Mouse (Mus musculus): ENCODE data around the gene Ube2q2. TPM values are rescaled to one million over a fixed set of nuclear protein-coding genes. Genes with fewer than 3 reads are reported as not detected.

The Ube2q2 gene
- polyA plus RNA-seq, 1 experiment from 2014 or later, result 38.7 TPM

DNA sequence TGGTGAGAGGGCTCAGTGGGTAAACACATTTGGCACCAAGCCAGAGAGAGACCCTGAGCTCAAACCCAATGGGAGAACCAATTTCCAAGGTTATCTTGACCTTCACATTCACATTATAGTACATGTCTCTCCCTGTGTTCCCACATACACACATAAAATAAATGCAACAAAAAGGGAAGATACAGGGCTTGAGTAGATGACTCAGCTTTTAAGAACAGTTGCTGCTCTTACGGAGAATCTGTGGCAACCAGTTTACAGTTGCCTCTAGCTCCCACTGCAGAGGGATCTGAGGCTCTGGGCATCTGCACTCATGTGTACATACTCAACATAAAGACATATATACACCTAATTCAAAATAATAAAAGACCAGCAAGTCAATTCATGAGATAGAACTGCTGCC, 49.6 kb downstream of the Ube2q2 start:
- Histone ChIP-seq H3K9me3 (no peaks in the 10 kb centered on the region), H3K27me3 (no peaks in the 10 kb centered on the region), H3K4me2 (replicated peaks) (no peak overlapping the region), H3K36me3 (peaks cover 21% of the 10 kb centered on the region), H3K4me1 (replicated peaks) (no peaks in the 10 kb centered on the region), H3K27ac (no peak overlapping the region), H3K4me3 (replicated peaks) (no peak overlapping the region), H3K9ac (replicated peaks) (no peak overlapping the region)
- ATAC-seq, result no peak
- WGBS, result 96% methylated on average over 1 of the region's 1 CpGs

DNA sequence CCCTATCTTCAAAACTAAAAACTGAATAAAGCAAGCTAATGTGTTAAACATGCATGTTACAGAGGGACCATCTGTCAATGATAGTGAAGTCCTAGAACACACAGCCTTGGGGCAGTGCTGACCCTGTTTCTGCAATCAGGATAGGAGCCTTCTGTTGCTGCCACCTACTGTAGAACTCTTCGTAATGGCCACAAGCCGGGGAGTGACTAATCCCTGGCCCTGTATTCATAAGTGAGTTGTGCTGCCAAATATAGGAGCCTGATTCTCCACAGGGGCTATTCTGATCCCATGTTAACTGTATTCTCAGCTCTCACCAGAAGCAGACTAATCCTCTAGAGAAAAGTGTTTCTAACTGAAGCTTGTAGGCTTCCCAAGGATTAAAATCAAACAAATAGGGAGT, 50.7 kb downstream of the Ube2q2 start:
- Histone ChIP-seq H3K36me3 (peaks cover 20% of the 10 kb centered on the region), H3K27ac (no peak overlapping the region), H3K9me3 (no peaks in the 10 kb centered on the region), H3K4me3 (replicated peaks) (no peak overlapping the region), H3K4me2 (replicated peaks) (no peak overlapping the region), H3K4me1 (replicated peaks) (no peaks in the 10 kb centered on the region), H3K9ac (replicated peaks) (no peak overlapping the region), H3K27me3 (no peaks in the 10 kb centered on the region)
- WGBS, result 58% methylated on average over 2 of the region's 2 CpGs
- no peak for ATAC-seq

DNA sequence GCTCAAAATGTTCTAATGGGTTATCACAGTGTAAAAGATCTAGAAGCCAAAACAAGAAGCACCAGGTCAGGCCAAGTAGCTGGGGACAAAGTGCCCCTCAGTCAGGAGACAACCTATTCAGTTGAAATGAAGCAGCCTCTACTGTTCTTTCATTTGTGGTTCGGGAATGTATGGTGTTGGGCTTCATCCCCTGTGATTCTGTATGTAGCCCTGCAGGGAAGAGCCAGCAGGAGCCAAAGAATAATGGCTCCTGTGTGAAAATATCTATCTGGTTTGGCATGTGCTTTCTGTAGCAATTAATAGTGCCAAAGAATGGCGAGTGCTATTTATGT, 59.8 kb downstream of the Ube2q2 start:
- 0% methylated on average over 2 of the region's 2 CpGs for WGBS
- H3K27ac ChIP-seq, result peak overlapping the region; percentile 90
- ATAC-seq, result peak; percentile 69
- peak overlapping the region; percentile 78 for H3K4me2 ChIP-seq (replicated peaks)
- H3K9ac ChIP-seq (replicated peaks), result peak overlapping the region; percentile 88
- H3K4me3 ChIP-seq (replicated peaks), result peak overlapping the region; percentile 85
- H3K4me1 ChIP-seq (replicated peaks), result peaks cover 30% of the 10 kb centered on the region
- no peaks in the 10 kb centered on the region for H3K9me3 ChIP-seq
- H3K36me3 ChIP-seq, result peaks cover 11% of the 10 kb centered on the region; the same call in 1 of the 2 replicates
- no peaks in the 10 kb centered on the region for H3K27me3 ChIP-seq

DNA sequence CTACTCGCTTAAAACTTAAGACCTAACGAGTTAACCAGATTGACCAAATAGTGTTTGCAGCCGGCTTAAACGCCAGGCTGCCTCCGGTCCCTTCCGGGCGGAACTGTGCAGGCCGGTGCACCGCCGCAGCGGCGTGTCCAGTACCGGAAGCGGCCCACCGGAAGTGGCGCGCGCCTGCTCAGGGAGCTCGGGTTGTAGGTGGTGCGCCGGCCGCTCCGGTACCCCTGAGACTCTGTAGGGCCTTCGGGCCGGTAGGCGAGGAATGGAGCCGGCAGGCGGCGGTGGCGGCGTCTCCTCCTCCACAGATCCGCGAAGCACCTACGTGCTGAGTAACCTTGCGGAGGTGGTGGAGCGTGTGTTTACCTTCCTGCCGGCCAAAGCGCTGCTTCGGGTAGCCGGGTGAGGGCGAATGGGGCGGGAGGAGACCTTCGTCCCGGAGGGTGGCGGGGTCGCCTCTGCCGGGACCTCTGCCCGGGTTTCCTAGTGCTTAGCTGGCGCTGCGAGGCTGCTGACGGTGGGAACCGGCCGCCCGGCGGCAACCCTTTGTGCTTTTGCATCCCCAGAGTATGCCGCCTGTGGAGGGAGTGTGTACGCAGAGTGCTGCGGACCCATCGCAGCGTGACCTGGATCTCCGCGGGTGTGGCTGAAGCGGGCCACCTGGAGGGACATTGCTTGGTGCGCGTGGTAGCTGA, 60.3 kb downstream of the Ube2q2 start, which contains the start of gene Fbxo22:
Gene Fbxo22, plus strand, starts transcription at position 136 of the 692 bp plus-strand sequence.
- no peaks in the 10 kb centered on the region for H3K27me3 ChIP-seq
- peak within 1 kb of the TSS; percentile 85 for H3K4me3 ChIP-seq (replicated peaks)
- no peaks in the 10 kb centered on the region for H3K9me3 ChIP-seq
- peak within 1 kb of the TSS; percentile 88 for H3K9ac ChIP-seq (replicated peaks)
- peak within 1 kb of the TSS; percentile 78 for H3K4me2 ChIP-seq (replicated peaks)
- peaks cover 11% of the 10 kb centered on the region; the same call in 1 of the 2 replicates for H3K36me3 ChIP-seq
- under 1% methylated on average over 65 of the region's 65 CpGs for WGBS
- peaks cover 30% of the 10 kb centered on the region for H3K4me1 ChIP-seq (replicated peaks)
- H3K27ac ChIP-seq, result peak within 1 kb of the TSS; percentile 90
- peak; percentile 100 for ATAC-seq

DNA sequence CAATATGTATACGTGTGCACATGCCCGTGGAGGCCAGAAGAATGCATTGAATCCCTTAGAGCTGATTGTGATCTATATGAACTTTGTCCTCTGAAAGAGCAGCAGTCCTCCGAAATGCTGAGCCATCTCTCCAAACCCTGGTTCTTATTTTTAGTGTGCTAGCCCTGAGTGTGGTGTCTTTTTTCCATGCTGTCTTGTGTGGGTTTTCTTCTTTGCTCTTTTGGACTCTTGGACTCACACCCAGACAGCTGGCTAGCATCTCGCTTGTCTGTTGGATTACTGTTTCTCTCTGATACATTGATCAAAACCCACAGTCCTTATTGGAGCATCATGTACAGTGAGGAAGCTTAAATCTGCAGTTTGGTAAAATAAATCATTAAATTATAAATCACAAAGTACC, 63.0 kb downstream of the Ube2q2 start:
- Histone ChIP-seq H3K4me2 (replicated peaks) (no peak overlapping the region), H3K9ac (replicated peaks) (no peak overlapping the region), H3K36me3 (peaks cover 30% of the 10 kb centered on the region), H3K4me3 (replicated peaks) (no peak overlapping the region), H3K4me1 (replicated peaks) (peaks cover 30% of the 10 kb centered on the region), H3K27me3 (no peaks in the 10 kb centered on the region), H3K9me3 (no peaks in the 10 kb centered on the region), H3K27ac (no peak overlapping the region)
- ATAC-seq, result no peak
- 87% methylated on average over 4 of the region's 4 CpGs for WGBS

DNA sequence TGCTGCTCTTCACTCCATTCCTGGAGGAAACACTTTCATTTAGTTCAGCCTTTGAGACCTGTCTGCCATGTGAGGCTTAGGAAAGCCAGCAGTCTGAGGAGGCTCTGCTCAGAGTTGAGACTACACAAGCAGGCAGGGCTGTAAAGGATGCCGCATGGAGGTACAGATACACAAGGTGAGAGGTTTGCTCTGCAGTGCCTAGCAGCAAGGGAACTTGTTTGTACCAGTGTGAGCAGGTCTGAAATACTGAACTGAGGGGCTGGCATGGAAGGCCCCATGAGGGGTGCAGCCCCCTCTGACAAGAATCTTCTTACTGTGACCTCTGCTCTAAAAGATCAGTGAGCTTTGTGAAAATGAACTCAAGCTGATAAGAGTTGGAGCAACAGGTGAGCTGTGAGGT, 64.7 kb downstream of the Ube2q2 start:
- Histone ChIP-seq H3K4me3 (replicated peaks) (no peak overlapping the region), H3K9ac (replicated peaks) (no peak overlapping the region), H3K4me1 (replicated peaks) (peaks cover 25% of the 10 kb centered on the region), H3K9me3 (no peaks in the 10 kb centered on the region), H3K4me2 (replicated peaks) (no peak overlapping the region), H3K27me3 (no peaks in the 10 kb centered on the region), H3K36me3 (peaks cover 48% of the 10 kb centered on the region), H3K27ac (no peak overlapping the region)
- ATAC-seq, result no peak
- 92% methylated on average over 1 of the region's 1 CpGs for WGBS

DNA sequence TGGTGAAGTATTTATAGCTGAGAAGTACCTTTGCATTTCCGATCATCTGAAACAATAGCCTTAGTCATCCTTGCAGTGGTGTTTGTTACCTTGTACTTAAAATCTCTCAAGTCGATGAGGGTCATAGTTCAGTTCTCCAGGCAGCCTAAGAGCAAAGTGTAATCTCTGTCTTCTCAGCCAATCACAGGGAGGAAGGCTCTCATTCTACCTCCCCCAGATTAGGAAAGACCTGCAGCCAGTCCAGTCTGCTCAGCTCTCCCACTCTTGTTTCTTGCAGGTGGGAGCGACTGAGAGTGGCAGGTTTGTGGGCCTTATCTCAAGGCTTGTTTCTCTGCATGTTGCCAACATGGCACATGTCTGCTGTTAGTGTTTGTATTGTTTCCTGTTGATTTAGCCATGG, 66.4 kb downstream of the Ube2q2 start:
- Histone ChIP-seq H3K27ac (no peak overlapping the region), H3K4me1 (replicated peaks) (peaks cover 16% of the 10 kb centered on the region), H3K36me3 (peaks cover 64% of the 10 kb centered on the region), H3K4me2 (replicated peaks) (no peak overlapping the region), H3K4me3 (replicated peaks) (no peak overlapping the region), H3K9ac (replicated peaks) (no peak overlapping the region), H3K9me3 (no peaks in the 10 kb centered on the region), H3K27me3 (no peaks in the 10 kb centered on the region)
- WGBS, result 91% methylated on average over 3 of the region's 3 CpGs
- no peak for ATAC-seq

DNA sequence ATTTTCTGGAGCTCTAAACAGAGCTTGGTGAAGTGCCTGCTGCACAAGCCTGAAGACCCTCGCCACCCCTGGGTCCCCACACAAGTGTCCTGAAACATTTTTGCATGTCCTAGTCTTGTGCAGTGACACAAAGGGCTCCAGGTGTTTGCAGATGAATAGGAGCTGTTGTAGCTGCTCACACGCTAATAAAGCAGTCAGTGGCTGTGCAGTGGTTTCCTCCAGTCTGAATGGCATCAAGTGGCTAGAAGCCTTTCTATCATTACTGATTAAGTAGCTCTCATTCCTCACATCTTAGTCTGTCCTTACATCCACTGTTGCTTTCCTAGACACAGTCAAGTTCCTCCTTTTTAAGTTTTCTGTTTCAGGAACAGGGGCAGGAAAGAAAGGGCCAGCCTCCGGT, 67.0 kb downstream of the Ube2q2 start:
- no peaks in the 10 kb centered on the region for H3K27me3 ChIP-seq
- no peaks in the 10 kb centered on the region for H3K9me3 ChIP-seq
- H3K4me1 ChIP-seq (replicated peaks), result peaks cover 11% of the 10 kb centered on the region
- peaks cover 70% of the 10 kb centered on the region for H3K36me3 ChIP-seq
- ATAC-seq, result no peak
- 84% methylated on average over 3 of the region's 3 CpGs for WGBS
- H3K9ac ChIP-seq (replicated peaks), result no peak overlapping the region
- no peak overlapping the region for H3K27ac ChIP-seq
- H3K4me2 ChIP-seq (replicated peaks), result no peak overlapping the region
- no peak overlapping the region for H3K4me3 ChIP-seq (replicated peaks)

DNA sequence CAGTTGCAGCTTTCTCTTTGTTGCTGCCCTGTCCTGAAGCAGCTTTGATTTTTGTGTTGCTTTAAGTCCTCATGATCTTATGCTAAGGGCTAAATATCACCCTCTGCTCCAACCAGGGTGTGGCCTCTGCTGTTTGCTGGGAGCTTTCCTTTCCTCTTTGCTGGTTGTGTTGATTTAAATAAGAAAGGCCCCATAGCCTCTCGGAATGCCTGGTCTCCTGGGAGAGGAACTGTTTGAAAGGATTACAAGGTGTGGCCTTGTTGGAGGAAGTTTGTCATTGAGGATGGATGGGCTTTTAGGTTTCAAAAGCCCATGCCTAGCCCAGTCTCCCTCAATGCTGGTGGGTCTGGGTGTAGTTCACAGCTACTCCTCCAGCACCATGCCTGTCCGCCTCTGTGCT, 67.4 kb downstream of the Ube2q2 start:
- Histone ChIP-seq H3K27me3 (no peaks in the 10 kb centered on the region), H3K27ac (no peak overlapping the region), H3K4me3 (replicated peaks) (no peak overlapping the region), H3K9me3 (no peaks in the 10 kb centered on the region), H3K36me3 (peaks cover 75% of the 10 kb centered on the region), H3K4me1 (replicated peaks) (peaks cover 6% of the 10 kb centered on the region), H3K9ac (replicated peaks) (no peak overlapping the region), H3K4me2 (replicated peaks) (no peak overlapping the region)
- 57% methylated on average over 2 of the region's 2 CpGs for WGBS
- ATAC-seq, result no peak

DNA sequence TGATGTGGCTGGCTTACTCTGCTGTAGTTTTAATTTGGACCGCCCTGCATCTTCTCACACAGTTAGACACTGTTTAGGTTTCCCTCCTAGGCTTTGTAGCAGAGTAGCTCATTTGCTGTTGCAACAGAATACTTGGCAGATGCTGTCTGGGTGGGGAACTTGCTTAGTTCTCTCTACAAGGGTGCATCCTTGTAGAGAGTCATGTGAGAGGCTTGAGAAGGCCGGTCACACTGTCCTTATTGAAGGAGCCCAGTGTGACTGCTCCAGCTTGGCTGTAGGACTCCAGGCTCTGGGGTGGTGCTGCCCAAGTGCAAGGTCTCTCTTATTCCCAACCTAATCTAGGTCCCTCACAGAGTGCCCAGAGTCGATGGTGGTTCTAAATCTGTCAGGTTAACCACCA, 68.7 kb downstream of the Ube2q2 start:
- no peak overlapping the region for H3K4me3 ChIP-seq (replicated peaks)
- peaks cover 88% of the 10 kb centered on the region for H3K36me3 ChIP-seq
- no peak for ATAC-seq
- no peak overlapping the region for H3K27ac ChIP-seq
- H3K4me1 ChIP-seq (replicated peaks), result no peaks in the 10 kb centered on the region
- no peaks in the 10 kb centered on the region for H3K27me3 ChIP-seq
- H3K9ac ChIP-seq (replicated peaks), result no peak overlapping the region
- H3K4me2 ChIP-seq (replicated peaks), result no peak overlapping the region
- WGBS, result 95% methylated on average over 3 of the region's 3 CpGs
- H3K9me3 ChIP-seq, result no peaks in the 10 kb centered on the region

DNA sequence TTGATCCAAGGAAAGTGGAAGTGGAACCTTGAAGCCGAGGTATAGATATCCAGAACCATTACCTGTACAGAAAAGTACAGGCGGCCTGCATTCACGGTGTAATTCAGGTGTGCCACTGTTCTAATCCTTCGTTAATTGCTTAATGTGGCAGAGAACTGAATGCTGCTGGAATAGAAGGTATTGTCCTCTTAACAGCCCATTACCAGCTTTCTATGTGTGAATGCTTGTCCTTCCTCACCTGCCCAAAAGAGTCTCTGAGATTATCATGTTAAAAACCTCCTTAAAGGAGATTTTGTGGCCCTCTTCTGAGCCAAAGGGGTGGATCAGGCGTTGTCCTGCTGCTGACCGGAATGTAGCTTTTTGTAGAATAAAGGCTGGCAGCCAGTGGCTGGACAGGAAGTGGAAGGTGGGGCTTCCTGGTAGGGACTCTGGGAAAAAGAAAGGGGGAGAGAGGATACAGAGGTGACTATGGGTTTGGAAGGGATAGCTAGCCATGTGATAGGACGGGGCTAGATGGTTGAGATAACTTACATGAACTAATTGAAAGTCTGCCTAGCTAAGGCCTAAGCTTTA, 76.6 kb downstream of the Ube2q2 start:
- H3K9me3 ChIP-seq, result no peaks in the 10 kb centered on the region
- 93% methylated on average over 7 of the region's 7 CpGs for WGBS
- no peak for ATAC-seq
- no peak overlapping the region for H3K27ac ChIP-seq
- no peaks in the 10 kb centered on the region for H3K27me3 ChIP-seq
- no peak overlapping the region for H3K9ac ChIP-seq (replicated peaks)
- no peak overlapping the region for H3K4me2 ChIP-seq (replicated peaks)
- peaks cover 55% of the 10 kb centered on the region for H3K36me3 ChIP-seq
- no peak overlapping the region for H3K4me3 ChIP-seq (replicated peaks)
- H3K4me1 ChIP-seq (replicated peaks), result no peaks in the 10 kb centered on the region

DNA sequence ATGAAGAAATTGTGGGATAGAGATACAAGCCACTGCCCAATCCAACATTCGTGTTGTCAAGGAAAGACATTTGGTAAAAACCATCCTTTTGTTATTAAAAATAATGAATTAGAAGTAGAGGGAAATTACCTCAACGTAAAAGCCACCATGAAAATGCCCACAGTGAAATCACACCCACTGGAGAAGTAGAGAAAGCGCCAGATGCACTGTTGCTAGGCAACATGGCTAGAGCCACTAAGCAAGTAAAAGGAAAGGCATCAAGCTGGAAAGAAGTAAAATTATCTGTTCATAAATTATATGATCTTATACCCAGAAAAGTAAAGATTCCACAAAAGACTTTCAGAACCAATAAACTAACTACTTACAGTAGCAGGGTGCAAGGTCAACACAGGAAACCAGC, 77.6 kb downstream of the Ube2q2 start:
- no peak overlapping the region for H3K4me3 ChIP-seq (replicated peaks)
- ATAC-seq, result no peak
- H3K4me1 ChIP-seq (replicated peaks), result no peaks in the 10 kb centered on the region
- H3K9me3 ChIP-seq, result no peaks in the 10 kb centered on the region
- no peak overlapping the region for H3K27ac ChIP-seq
- no peak overlapping the region for H3K9ac ChIP-seq (replicated peaks)
- WGBS, result 75% methylated on average over 3 of the region's 3 CpGs
- H3K4me2 ChIP-seq (replicated peaks), result no peak overlapping the region
- no peaks in the 10 kb centered on the region for H3K27me3 ChIP-seq
- peaks cover 45% of the 10 kb centered on the region for H3K36me3 ChIP-seq

DNA sequence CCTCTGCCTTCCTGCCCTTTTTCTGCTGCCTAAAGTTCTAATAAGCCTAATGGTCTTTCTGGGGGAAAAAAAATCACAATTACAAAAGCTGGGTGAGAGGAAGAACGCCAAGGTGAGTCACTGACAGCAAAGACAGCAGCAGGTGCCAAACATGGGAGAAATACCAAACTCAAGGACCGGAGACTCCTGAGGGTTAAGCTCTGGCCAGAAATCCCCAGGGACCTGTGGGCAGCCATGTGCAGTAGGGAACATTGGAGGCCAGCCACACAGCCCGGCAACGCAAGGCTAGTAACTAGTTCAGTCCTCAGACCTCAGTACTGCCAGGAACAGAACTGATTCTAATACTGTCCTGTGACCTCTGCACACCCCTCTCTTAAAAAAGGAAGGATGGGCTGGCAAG, 79.5 kb downstream of the Ube2q2 start:
- no peak for ATAC-seq
- H3K9me3 ChIP-seq, result no peaks in the 10 kb centered on the region
- H3K27me3 ChIP-seq, result no peaks in the 10 kb centered on the region
- H3K4me1 ChIP-seq (replicated peaks), result no peaks in the 10 kb centered on the region
- H3K9ac ChIP-seq (replicated peaks), result no peak overlapping the region
- 90% methylated on average over 4 of the region's 4 CpGs for WGBS
- no peak overlapping the region for H3K4me3 ChIP-seq (replicated peaks)
- no peak overlapping the region for H3K27ac ChIP-seq
- no peak overlapping the region for H3K4me2 ChIP-seq (replicated peaks)
- H3K36me3 ChIP-seq, result peaks cover 26% of the 10 kb centered on the region
